Mouse (Mus musculus) right cerebral cortex, postnatal 36 days (tissue): ENCODE measurements around the gene Rapgef4.
A peak's percentile ranks its signal among the peaks of the same experiment; 100 is the strongest.

ENCODE experiments used
- DNase-seq, 2 experiments: peaks; one replicate each; pipeline ENCODE4 v3.0.0; 2022; ENCODE audit warnings: low spot score in 2 of 2, mixed read lengths in 1 of 2

The Rapgef4 gene

DNA sequence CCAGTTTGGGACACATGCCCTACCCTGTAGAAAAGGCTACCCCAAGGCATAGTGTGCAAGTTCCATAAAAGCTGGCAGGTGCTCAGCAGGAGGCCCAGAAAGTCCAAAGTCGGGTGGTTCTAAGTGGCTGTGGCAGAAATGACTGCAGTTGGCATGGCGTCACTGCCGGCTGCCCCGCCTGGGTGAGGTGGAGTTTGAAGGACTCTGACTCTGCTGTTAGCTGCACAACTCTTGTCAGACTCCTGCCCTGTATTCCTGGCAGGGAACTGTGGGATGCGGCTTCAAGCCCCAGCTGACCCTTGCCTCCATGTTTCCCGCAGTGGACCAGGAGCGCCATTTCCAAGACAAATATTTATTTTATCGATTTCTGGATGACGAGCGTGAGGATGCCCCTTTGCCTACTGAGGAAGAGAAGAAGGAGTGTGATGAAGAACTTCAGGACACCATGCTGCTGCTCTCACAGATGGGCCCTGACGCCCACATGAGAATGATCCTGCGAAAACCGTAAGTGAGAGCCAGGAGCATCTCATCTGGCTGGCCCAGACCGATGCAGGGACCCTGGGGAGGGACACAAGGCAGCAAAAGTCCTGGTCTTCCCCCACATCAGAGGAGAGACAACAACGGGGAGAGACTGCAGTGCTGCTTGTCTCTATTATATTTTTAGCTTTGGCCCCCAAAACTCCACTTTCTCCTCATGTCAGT, 198.7 kb downstream of the Rapgef4 start:
- DNase-seq: no peak

DNA sequence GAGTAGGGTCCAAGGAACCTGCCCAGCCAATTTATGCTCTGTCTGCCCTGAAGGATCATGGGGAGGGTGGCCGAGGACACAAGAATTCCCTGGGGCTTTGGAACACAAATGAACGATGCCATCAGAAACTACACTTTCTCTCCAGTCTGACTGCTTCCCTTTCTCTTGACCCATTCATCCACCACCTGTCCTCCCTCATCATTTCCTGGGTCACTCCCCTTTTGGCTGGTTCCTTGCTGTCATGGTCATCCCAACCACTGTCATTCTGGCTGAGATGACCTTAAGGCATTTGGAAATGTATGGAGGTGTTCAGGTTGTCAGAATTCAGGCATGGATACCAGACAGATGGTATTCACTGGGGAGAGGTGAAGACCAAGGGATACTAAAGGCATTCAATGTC, 200.4 kb downstream of the Rapgef4 start:
- no peak for DNase-seq

DNA sequence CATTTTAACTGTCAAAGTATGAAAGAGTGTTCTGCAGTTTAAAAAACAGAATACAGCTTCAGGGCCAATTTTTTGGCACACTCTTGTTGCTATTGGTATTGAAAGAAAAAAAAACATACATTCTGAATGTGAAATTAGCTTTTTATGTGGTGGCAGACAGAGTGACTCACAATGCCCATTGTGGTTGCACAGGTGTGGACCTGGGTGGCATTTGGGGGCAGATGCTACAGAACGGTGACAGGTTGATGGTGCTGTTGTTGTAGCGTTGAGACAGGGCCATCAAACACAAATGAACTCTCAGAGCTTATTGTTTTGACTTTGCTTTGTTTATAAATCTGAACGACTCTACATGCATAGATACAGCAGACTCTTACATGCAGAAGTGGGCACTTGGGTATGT, 202.7 kb downstream of the Rapgef4 start:
- DNase-seq: no peak

DNA sequence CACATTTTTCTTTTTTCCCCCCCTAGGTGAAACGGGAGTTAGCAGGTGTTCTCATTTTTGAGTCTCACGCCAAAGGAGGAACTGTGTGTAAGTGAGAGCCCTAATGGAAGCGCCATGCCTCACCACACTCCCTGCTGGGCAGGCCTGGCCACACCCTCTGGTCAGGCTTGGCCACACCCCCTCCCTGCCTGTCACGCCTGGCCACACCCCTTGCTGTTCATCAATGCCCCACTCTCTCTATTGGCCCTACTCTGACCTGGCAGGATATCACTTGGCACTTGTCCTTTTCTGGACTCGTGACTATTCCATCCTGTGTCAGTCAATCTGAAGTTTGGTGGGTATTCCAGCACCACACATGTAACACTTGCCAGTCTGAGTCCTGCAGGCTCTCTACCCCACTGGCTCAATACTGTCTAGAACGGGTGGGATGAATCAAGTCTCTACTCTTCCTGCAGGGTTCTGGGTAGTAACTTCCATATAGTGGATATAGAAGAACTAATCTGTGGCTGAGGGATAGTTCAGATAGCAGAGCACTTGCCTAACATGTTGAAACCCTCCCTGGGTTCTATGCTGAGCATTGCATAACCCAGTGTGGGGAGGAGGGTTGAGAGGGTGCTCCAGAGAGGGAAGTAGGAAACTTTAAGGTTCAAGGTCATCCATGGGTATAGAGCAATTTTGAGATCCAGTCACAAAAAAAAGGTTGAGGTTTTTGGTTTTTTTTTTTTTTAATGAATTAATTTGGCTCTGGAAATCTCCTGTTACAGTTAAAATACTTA, 215.3 kb downstream of the Rapgef4 start:
- DNase-seq: no peak

DNA sequence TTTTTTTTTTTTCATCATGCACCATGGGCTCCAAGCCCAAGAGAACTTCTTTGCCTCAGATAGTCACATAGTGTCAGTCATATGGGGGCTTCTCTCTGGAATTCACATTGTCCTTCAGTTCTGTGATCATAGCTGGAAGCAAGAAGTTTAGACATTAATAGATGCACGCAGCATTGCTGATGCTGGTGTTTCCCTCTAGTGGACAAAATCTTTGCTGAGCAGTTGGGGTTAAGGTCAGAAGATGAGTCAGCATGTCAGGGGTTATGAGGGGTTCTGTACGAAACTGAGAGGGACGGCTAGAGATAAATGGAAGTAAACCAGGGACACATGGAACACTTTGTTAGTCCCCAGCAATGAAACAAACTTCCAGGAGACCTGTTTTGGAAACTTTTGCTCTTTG, 216.0 kb downstream of the Rapgef4 start:
- no peak for DNase-seq

DNA sequence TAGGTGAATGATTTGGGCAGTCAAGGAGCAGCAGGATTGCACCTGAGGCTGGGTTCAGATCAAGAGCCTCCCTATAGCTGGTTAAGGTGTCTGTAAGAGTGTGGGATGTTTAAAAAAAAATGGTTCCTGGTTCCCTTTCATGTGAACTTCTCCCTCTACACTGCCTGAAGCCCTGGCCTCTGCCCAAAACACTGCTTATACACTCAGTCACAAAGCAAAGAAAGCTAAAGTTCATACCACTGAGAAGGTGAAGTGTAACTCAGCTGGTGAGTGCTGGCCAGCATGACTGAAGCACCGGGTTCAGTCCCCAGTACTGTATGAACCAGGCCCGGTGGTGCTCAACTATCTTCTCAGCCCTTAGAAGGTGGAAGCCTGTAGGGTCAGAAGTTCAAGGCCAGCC, 218.4 kb downstream of the Rapgef4 start:
- DNase-seq: no peak

DNA sequence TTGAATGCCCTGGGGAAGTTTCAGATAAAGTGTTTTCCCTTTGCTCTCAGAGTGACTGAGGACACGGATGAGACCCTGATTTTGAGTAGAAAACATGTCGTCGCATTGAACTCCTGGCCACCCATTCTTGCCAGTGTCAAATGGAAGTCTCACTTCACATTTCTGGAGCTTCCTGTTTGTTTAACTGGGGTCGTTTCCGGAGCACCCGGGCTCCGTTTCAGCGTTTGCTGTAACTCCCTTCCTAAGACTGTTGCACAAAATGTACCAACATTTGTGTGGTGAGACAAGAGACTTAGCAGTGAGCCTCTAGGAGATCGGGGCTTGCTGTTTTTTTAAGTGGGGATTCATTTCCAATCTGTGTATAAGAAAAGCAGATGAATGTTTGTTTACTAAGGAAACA, 220.5 kb downstream of the Rapgef4 start:
- DNase-seq: no peak

DNA sequence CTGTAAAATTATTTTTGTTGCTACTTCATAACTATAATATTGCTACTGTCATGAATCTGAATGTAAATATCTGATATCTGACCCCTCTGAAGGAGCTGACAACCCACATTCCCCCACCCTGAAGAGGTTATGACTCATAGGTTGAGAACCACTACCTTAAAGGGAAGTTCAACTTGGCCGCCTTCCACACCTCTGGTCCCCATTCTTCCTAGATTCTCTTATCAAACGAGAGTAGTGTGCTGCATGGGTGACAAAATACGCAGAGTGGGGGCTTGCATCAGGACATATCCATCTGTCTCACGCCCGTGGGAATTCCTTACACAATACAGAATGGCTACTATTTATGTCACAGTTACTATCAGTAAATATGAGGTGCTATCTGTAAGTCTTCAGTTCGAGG, 221.2 kb downstream of the Rapgef4 start:
- DNase-seq: no peak

DNA sequence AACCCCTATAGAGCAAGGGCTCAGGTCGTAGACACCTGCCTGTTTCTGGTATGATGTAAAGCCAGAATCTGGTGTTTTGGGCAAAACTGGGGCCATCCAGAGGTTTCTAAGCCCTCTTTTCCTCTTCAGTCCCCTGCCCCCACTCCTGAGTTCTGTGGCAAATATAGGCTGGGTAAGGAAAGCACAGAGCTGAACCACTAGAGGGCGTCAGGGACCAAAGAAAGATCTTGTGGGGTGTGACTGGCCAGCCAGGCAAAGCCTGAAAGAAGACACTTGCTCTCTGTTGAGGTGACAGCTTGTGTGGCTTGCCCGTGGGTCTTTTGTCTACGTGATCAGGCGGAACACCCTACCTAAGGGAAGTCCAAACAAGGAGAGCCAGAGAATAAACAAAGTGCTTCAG, 222.6 kb downstream of the Rapgef4 start:
- peak; percentile 36 to 45 for DNase-seq

DNA sequence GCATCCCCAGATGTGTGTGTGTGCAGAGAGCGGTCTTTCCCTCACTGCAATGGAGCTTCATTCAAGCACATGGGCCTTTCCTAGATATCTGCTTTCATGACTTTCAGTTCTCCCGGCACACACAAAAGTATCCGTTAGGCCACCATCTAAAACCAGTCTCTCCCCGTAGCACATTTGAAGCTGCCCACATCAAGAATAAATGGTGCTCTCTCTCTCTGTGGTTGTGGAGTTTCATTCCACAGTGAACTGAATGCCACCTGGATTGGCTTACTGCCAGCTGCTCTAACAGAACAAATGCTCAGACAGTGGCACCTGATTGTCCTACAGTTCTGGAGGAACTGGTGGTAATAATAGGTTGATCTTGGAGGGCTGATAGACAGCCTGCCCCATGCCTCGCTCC, 224.8 kb downstream of the Rapgef4 start:
- no peak for DNase-seq

DNA sequence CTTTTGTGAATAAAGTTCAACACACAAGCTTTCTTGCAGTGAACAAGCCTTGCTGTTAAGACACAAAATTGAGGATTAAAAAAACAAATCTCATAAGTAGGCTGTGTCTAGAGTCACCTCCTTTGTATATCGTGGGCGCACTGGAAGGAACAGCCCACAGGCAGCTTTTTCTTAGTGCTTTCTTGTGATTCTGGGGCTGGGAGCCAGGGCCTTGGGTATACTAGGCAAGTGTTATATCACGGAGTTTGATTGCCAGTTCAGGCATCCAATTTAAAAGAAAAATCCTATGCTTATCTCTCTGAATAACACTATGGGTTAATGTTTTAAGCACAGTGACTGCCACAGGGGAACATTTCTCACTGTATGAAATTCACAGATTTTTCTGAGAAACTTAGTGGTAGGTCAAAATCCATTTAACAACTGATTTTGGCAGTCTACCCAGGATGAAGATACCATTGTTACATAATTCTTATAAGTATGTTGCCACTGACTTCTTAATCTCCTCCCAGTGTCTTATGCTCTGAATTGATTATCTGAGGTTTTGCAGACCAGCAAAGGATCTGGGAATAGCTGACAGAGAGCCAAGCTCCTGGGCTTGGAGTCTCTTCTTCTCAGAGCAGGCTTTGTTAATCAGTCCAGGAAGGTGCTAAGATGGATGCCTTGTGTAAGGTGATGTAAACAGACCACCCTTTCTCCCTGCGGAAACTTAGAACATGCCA, 225.6 kb downstream of the Rapgef4 start:
- peak in 1 of 2 experiments; percentile 59 for DNase-seq

DNA sequence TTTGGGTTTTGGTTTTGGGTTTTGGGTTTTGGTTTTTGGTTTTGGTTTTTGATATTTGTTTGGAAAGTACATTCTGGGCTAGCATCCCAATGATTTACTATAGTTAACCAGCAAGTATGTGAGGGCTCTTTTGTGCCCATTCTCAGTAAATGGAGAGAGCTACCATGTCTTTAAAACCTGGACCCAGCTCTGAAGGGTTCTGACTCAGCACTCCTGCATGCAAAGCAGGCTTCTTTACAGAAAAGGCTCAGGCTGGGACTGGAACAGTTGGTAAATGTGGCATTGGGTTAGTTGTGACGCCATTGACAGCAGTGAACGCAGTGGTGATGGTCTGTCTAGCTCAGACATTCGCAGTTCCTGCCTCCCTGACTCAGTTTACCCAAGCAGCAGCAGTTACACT, 236.3 kb downstream of the Rapgef4 start:
- no peak for DNase-seq

DNA sequence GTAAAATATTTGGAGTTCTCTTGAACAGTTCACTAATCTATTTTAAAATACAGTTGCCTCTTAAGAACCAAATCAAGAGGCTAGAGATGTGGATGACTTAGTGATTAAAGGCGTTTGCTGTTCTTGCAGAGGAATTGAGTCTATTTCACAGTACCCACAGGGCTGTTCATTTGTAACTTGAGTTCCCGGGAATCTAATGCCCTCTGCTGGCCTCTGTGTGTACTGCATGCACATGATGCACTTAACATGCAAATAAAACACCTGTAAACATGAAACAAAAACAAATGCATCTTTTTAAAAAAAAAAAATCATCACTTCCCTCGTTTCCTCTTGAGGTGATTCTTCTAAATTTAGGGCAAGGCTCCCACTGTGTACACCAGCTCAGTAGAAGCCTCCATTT, 238.9 kb downstream of the Rapgef4 start:
- DNase-seq: no peak

DNA sequence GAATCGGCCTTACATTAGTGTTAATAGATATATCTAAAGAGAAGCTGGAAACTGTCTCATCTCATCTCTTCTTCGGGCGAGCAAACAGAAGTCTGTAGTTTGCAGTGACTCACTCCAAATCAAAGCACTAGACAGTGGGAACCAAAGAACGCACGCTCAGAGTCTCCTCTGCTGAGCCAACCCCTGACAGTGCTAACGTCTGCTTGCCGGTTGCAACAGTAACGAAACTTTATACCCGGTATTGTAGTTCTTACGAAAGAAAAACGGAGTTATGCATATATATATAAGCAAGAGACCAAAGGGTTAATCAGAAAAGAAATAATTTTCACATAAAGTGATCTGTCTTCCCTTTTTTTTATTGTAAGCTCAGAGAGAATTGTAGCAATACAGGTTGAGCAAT, 240.2 kb downstream of the Rapgef4 start:
- no peak for DNase-seq

DNA sequence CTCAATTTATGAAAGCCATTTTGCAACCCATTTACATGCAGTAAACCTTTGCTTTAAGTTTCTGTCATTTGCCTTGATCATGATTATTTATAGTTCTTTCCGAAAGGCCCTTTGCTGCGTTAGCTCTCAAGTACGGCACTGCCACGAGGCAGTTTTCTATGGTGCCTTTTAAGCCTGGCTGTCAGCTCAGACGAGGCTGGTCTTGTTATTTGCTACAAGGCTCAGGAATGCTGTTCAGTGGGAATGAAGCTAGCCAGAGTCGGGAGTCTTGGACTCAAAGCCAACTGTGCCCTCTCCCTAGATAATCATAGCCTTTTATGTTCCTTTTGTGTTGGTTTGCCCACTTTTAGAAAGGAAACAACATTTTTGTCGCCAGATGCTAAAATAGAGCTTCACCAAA, 240.7 kb downstream of the Rapgef4 start:
- DNase-seq: no peak

DNA sequence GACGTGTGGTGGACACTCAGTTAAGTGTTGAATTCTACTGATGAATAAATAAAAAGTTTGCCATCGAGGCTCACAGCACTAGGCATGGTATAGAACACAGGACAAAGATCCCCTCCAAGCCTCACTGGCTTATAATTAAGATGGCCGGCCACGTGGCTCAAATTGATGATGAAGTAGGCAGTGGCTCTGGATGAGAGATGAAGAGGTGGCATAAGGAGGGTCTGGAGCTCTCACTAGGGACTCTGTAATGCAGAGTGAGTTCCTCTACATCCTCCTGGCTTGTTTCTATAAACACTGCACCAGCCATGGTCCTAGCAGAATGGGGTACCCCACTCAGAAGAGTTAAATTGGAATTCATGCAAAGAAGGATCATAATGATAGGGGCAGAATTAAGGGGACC, 241.2 kb downstream of the Rapgef4 start:
- DNase-seq: no peak

DNA sequence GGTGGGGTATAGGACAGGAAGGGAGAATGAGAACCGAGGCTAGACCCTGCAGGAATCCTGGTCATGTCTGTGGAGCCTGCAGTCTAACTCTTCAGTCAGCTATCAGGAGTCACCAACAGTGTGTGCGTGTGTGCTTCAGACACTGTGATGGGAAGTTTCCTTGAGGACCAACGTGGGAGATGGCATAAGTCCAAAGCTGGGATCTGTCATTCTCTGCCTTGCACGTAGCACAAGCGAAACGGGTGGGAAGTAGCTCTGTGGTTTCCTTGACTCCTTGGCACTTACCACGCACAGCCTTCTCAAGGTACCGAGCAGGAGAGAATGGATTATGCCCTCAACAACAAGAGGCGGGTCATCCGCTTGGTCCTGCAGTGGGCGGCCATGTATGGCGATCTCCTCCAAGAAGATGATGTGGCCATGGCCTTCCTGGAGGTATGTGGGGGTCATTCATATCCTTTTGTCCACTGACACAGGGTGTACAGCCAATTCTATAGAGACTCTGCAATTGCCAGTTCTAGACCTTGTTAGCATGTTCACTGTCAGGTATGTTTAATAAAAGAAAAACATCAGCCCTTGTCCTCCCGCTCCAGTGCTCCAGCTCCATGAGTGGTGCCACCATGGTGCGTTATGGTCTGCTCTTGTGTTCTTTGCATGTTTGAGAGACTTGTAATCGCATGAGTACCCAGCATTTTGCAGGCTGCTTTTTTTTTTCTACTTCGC, 241.9 kb downstream of the Rapgef4 start:
- no peak for DNase-seq

DNA sequence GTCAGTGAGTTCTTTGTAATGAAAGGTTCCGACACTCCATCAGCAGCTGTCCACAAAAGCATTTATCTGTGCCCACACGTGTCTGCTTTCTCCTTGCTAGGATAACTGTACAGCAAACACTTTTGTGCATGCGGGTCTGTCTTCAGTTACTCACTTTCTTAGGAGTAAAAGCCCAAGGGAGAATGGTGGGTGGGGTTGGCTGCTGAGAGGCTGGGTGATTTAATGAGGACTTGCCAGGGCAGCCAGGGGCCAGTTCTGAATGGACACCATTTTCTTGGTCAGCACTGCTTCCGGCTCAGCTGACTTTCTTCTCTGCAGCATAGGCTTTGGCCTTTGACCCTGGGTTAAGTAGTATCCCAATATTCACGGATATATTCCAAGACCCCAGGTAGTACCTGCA, 242.4 kb downstream of the Rapgef4 start:
- no peak for DNase-seq

DNA sequence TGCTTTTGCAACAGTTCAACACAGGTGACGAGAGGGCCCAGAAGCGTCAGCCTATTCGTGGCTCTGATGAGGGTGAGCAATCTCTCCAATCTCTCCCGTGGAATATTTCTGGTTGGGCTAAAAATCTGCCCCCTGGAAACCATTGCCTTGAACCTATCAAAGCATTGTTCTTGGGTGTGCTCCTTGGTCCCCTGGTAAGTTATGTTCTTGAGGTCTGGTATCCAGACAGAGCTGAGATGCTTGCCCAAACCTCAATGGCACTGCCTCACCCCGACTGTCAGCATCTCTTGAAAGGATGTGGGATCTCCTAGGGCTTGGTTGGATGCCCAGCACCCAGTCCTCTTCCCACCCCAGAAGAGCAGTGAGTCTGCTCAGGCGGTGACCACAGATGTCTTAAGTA, 245.0 kb downstream of the Rapgef4 start:
- DNase-seq: no peak

DNA sequence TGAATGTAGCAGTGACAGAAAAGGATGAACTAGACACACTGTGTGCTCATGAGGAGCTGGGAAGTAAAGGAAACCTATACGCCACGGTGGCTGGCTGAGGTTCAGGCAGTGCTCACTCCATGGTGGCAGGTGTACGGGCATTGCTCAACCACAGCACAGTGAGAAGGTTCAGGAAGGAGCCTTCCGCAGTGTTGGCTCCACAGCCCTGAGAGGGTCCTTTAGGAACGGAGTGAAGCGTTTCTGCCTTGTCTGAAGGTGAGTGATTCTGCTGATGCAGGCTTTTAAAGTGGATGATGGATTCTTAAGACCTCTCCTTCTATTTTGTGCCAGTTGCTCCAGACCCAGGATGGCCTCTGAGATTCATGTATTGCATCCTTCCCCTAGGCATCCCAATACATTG, 246.4 kb downstream of the Rapgef4 start:
- no peak for DNase-seq

DNA sequence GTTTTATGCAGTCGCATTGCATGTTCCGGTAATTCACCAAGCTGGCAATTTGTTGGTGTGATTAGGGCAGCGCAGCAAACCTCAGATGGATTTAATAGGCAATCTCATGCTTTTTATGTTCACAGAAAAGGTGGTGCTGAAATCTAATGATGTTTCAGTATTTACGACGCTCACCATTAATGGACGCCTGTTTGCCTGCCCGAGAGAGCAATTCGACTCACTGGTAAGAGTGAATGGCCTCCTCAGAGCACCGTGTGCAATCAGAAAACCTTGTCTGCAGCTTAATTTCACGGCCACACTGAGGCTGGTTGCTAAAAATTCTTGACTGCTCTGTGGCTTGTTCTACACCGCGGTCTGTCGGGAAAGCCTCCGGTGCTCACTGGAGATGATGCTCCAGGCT, 247.8 kb downstream of the Rapgef4 start:
- no peak for DNase-seq

DNA sequence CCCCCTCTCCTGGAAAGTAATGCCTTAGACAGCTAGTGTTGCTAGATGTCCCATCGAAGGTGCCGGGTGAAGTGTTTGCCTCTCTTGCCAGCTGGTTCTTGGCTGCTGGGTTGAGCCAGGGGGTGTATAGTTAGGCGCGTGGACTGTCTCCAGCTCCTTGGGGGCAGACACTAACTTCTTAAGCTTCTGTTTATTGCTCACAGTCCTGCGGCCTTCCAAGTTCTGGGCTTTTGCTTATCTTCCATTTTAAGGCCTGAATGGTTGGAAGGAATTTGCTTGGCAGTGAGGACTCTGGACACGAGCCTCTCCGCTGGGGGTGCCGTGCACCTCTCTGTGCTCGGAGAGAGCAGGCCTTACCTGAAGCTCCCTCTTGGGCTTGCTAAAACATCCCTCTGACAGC, 249.5 kb downstream of the Rapgef4 start:
- DNase-seq: no peak
